Mouse (Mus musculus): ENCODE results near the gene Atp2a1. TPM values are rescaled to one million over a fixed set of nuclear protein-coding genes. Genes with fewer than 3 reads are reported as not detected.
"Not testable (repeated sequence)": the region's sequence is repeated elsewhere in the genome, so short reads cannot be mapped to it uniquely, and the experiment has no call there.

The Atp2a1 gene
- total and polyA plus RNA-seq, 2 experiments from 2014 or later = 0.68 to 0.99 TPM

DNA sequence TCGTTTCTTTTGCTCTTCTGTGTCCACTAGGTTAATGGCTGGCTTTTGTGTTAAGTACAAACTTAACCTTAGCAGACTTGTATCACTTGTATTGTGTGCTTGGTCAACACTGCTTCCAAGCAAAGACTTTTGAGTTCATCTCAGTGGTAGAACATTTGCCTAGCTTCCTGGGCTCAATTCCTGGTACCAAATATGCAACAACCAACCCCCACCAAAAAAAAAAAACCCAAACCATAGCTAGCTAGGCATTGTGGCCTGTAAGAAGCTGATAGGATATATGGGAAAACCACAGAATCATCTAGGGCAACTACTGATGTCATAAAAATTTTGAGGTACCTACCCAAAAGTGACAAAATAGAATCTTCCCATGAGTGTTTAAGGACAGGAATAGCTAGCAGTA lies 28.1 kb upstream of the Atp2a1 start:
- Histone ChIP-seq H3K27me3 (ENCODE audit: insufficient read depth, low read length) (no peaks in the 10 kb centered on the region), H3K9ac (replicated peaks; ENCODE audit: low read length) (no peak overlapping the region), H3K4me3 (ENCODE audit: low read length) (no peak overlapping the region), H3K9me3 (ENCODE audit: low read length) (no peaks in the 10 kb centered on the region), H3K4me1 (ENCODE audit: insufficient read depth, low read length) (no peaks in the 10 kb centered on the region), H3K4me2 (ENCODE audit: low read depth, low read length) (no peak overlapping the region), H3K36me3 (ENCODE audit: insufficient read depth, low read length) (peaks cover 53% of the 10 kb centered on the region), H3K27ac (no peak overlapping the region)
- DNase-seq (ENCODE audit: low spot score) (no peak), ATAC-seq (no peak)
- WGBS = 85% methylated on average over 1 of the region's 1 CpGs
- TF ChIP-seq CTCF (IDR thresholded peaks at IDR 0.05; ENCODE audit: low read depth) = no peak

DNA sequence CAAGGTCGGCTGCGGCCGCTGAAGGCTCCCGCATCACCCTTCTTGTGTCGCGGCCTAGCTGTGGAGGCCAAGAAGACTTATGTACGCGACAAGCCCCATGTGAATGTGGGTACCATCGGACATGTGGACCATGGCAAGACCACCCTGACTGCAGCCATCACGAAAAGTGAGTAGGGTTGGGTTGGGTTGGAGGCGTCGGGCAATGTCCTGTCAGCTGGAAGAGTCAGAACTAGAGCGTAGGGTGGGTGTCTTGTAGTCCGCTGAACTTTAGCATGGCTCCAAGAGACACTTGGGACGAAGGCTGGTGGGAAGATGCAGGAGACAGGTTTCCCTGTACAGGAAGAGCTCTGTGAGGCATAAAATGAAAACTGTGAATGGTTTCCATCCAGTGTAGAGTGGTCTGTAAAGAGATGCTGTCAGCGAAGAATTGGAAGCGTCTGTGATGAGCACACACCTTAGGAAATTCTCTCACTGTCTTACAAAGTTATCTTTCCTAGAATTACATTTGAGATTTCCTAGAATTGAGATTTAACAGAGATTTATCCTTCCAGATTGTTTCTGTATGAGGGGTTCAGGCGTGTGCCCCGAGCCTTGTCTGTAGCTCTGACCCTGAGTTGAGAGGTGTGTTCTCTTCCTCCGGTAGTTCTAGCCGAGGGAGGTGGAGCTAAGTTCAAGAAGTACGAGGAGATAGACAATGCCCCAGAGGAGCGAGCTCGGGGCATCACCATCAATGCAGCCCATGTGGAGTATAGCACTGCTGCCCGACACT lies 24.9 kb upstream of the Atp2a1 start:
- ATAC-seq; H3K9me3 ChIP-seq (ENCODE audit: low read length); H3K27me3 ChIP-seq (ENCODE audit: insufficient read depth, low read length); DNase-seq (ENCODE audit: low spot score); H3K4me1 ChIP-seq (ENCODE audit: insufficient read depth, low read length): not testable (repeated sequence)
- Histone ChIP-seq H3K4me2 (ENCODE audit: low read depth, low read length) (peak overlapping the region; percentile 60), H3K36me3 (ENCODE audit: insufficient read depth, low read length) (peaks cover 21% of the 10 kb centered on the region), H3K9ac (replicated peaks; ENCODE audit: low read length) (peak overlapping the region; percentile 65), H3K27ac (peak overlapping the region; percentile 61), H3K4me3 (ENCODE audit: low read length) (peak overlapping the region; percentile 55)
- 23% methylated on average over 15 of the region's 25 CpGs for WGBS

DNA sequence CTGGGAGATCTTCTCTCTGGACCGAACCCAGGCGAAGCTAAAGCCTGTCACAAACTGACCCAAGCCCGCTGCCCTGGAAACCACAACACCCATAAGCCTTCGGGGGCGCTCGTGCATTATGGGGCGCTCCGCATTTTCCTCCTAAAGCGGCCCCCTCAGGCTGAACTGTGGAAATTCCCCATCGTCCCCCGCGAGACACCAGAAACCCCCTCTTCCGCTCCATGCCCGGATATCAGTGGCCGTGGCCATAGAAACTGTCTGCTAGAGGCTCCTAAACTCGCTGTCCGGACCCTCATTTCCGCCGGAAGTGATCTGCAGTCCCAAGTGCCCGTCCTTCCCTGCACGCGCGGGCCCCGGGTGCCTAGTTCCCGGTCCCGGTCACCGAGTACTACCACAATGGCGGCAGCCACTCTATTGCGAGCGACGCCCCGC lies 24.2 kb upstream of the Atp2a1 start, which contains the start of gene Tufm:
Gene Tufm (plus strand): TSS at position 310 of the 432 bp plus-strand sequence.
- peak; percentile 66 for TF ChIP-seq CTCF (IDR thresholded peaks at IDR 0.05; ENCODE audit: low read depth)
- Histone ChIP-seq H3K27ac (peak within 1 kb of the TSS; percentile 71), H3K9me3 (ENCODE audit: low read length) (no peaks in the 10 kb centered on the region), H3K4me1 (ENCODE audit: insufficient read depth, low read length) (peaks cover 5% of the 10 kb centered on the region; the same call in 1 of the 2 replicates), H3K36me3 (ENCODE audit: insufficient read depth, low read length) (peaks cover 14% of the 10 kb centered on the region), H3K4me3 (ENCODE audit: low read length) (peak within 1 kb of the TSS; percentile 55), H3K9ac (replicated peaks; ENCODE audit: low read length) (peak within 1 kb of the TSS; percentile 65), H3K4me2 (ENCODE audit: low read depth, low read length) (peak within 1 kb of the TSS; percentile 60), H3K27me3 (ENCODE audit: insufficient read depth, low read length) (no peaks in the 10 kb centered on the region)
- peak; percentile 98 for DNase-seq (ENCODE audit: low spot score)
- ATAC-seq = peak; percentile 98
- WGBS = under 1% methylated on average over 31 of the region's 32 CpGs

DNA sequence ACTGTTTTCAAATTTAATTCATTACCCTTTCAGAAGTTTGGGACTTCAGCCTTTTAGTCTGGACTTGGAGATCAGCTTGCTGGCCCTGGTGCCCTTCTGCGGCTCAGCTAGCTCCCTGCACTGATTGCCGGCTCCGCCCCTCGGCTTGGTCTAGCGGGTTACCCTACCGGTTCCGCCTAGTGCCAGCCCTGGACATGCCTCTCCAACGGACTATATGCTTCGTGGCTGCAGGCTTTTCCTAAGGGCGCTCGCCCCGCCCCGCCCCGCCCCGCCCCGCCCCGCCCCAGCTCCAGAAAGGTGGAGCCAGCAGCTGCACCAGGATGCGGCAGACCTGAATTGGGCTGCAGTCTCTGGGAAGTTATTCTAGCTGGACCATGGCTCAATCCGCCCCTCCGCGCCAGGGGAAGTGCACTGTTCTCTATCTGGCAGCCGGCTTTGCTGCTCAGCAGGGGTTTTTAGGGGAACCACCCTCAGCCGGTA lies 19.5 kb upstream of the Atp2a1 start:
- H3K4me3 ChIP-seq (ENCODE audit: low read length) = peak overlapping the region; percentile 33
- peak overlapping the region; percentile 40 for H3K9ac ChIP-seq (replicated peaks; ENCODE audit: low read length)
- H3K27me3 ChIP-seq (ENCODE audit: insufficient read depth, low read length) = no peaks in the 10 kb centered on the region
- peaks cover 5% of the 10 kb centered on the region; the same call in 1 of the 2 replicates for H3K4me1 ChIP-seq (ENCODE audit: insufficient read depth, low read length)
- TF ChIP-seq CTCF (IDR thresholded peaks at IDR 0.05; ENCODE audit: low read depth) = no peak
- H3K4me2 ChIP-seq (ENCODE audit: low read depth, low read length) = peak overlapping the region; percentile 73
- under 1% methylated on average over 23 of the region's 23 CpGs for WGBS
- peak; percentile 27; the same call in 1 of the 2 replicates for ATAC-seq
- no peaks in the 10 kb centered on the region for H3K36me3 ChIP-seq (ENCODE audit: insufficient read depth, low read length)
- H3K27ac ChIP-seq = peak overlapping the region; percentile 65; the same call in 1 of the 2 replicates
- H3K9me3 ChIP-seq (ENCODE audit: low read length) = peaks cover 3% of the 10 kb centered on the region; the same call in 1 of the 2 replicates
- DNase-seq (ENCODE audit: low spot score) = peak; percentile 59

DNA sequence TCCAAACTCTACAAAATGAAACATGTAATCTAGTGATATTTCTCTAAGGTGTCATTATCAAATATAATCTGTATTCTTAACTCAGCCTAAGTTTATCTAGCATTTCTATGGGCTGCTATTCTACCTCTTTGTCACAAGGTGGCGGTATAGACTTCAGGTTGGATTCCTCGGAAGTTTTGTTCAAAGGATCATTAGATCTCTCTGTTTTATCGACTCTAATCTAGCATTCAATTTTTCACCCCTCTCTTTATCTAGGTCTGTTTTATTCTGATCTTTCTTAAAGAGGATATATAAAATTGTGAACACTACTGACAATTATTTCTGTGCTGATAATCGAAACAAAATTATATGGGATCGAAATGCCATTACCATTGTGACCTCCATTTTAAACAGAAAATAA lies 18.8 kb upstream of the Atp2a1 start:
- H3K4me3 ChIP-seq (ENCODE audit: low read length) = no peak overlapping the region
- 18% methylated on average over 5 of the region's 5 CpGs for WGBS
- H3K4me2 ChIP-seq (ENCODE audit: low read depth, low read length) = peak overlapping the region; percentile 73
- H3K9me3 ChIP-seq (ENCODE audit: low read length) = peaks cover 3% of the 10 kb centered on the region; the same call in 1 of the 2 replicates
- H3K9ac ChIP-seq (replicated peaks; ENCODE audit: low read length) = no peak overlapping the region
- TF ChIP-seq CTCF (IDR thresholded peaks at IDR 0.05; ENCODE audit: low read depth) = peak; percentile 71
- peak; percentile 66 for DNase-seq (ENCODE audit: low spot score)
- H3K27me3 ChIP-seq (ENCODE audit: insufficient read depth, low read length) = no peaks in the 10 kb centered on the region
- H3K4me1 ChIP-seq (ENCODE audit: insufficient read depth, low read length) = peaks cover 5% of the 10 kb centered on the region; the same call in 1 of the 2 replicates
- H3K36me3 ChIP-seq (ENCODE audit: insufficient read depth, low read length) = no peaks in the 10 kb centered on the region
- no peak for ATAC-seq
- no peak overlapping the region for H3K27ac ChIP-seq

DNA sequence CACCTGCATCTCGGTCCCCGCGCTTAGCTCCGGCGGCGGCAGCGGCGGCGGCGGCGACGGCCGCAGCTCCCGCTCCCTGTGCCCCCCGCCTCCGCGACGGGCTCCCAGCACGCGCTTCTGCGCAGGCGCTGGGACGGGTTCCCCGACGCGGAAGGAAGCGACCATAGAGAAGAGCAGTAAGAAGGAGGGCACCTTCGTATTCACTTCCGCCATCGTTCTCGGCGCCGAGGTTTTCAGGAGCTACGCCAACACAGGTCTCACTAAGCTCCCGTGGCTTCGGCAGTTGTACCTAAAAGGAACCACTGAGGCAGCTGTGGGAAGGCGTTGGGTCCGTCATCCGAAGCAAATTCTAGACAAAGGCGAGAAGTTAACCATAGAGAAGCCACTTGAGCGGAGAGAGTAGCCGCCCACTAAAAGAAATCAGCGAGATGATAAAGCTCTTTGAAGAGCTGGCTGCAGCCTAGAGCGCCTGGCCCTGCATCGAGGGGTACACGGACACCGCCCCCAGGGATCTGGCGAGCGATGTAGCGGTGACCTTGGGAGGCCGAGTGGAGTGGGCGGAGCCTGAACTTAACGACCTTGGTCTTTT lies 12.2 kb upstream of the Atp2a1 start, which contains the start of gene Sh2b1:
Gene Sh2b1 (minus strand): TSS at position 432 of the 589 bp plus-strand sequence.
- Histone ChIP-seq H3K27ac (peak within 1 kb of the TSS; percentile 97), H3K9ac (replicated peaks; ENCODE audit: low read length) (peak within 1 kb of the TSS; percentile 90), H3K36me3 (ENCODE audit: insufficient read depth, low read length) (peaks cover 15% of the 10 kb centered on the region), H3K9me3 (ENCODE audit: low read length) (no peaks in the 10 kb centered on the region), H3K27me3 (ENCODE audit: insufficient read depth, low read length) (no peaks in the 10 kb centered on the region), H3K4me2 (ENCODE audit: low read depth, low read length) (peak within 1 kb of the TSS; percentile 95), H3K4me1 (ENCODE audit: insufficient read depth, low read length) (peaks cover 8% of the 10 kb centered on the region), H3K4me3 (ENCODE audit: low read length) (peak within 1 kb of the TSS; percentile 89)
- WGBS = under 1% methylated on average over 51 of the region's 53 CpGs
- DNase-seq (ENCODE audit: low spot score) = peak; percentile 97
- peak; percentile 96 for ATAC-seq
- peak; percentile 51 for TF ChIP-seq CTCF (IDR thresholded peaks at IDR 0.05; ENCODE audit: low read depth)

Measured in hindbrain, postnatal 0 days (tissue).